10 mouse cellular contexts compared by ENCODE assay signal in genomic region chr5:112928201-112928881, GRCm38 (mm10).
A peak's percentile ranks its signal among the peaks of the same experiment; 100 is the strongest.
DNase-seq lines count a peak whose midpoint lies in the region.
"Had no signal": no experiment of that assay in that cellular context is flagged by ENCODE, and none has a peak within 500 bp of the region (broad histone marks: within the 10 kb centered on the region; RNA-seq: fewer than 3 reads in every experiment).

No protein-coding gene starts in this region.

- DNase-seq in kidney, postnatal 10 days: peak; percentile 61
- DNase-seq in kidney, postnatal 25 days: no peak
- DNase-seq in right cerebral cortex, postnatal 14 days: peak; percentile 33
- DNase-seq in right cerebral cortex, postnatal 25 days: no peak
- DNase-seq in lung, postnatal 10 days: peak; percentile 73
- DNase-seq in adipocyte (ENCODE audit: low spot score): no peak
- DNase-seq in right cerebral cortex, adult 18-20 months: no peak
- DNase-seq: adrenal gland, postnatal 14 days; cerebellum, adult 11 months; heart, postnatal 14 days had no signal

Comparison
In these comparisons a context has a peak if more than half of its experiments do, and no peak if none do; other contexts are left out.
1. DNase-seq: peak in kidney, postnatal 10 days (single experiment), right cerebral cortex, postnatal 14 days (single experiment) and lung, postnatal 10 days (single experiment); none in kidney, postnatal 25 days (0 of 2), right cerebral cortex, postnatal 25 days (single experiment), adipocyte (single experiment) and right cerebral cortex, adult 18-20 months (single experiment).